Mouse (Mus musculus) testis, adult 2 months (tissue): ENCODE measurements at regions not wholly inside any gene's neighbourhood (a gene's known extent, or its start where the extent isn't known, plus 50 kb on each side); places are given as distances from the start of the nearest gene placed in this dataset.

Source experiments
- CTCF ChIP-seq: fragments of 200-500 bp; IDR thresholded peaks from 2 replicates; pipeline ENCODE4 v1.5.1; 2012; ENCODE audit warnings: low read depth, mild to moderate bottlenecking, inconsistent platforms, low read length, moderate library complexity; ENCODE audit not compliant: control insufficient read depth, insufficient read depth, insufficient replicate concordance
- POLR2A ChIP-seq: fragments of 200-500 bp; IDR thresholded peaks from 2 replicates; pipeline ENCODE4 v1.6.1; 2012; ENCODE audit warnings: low read depth, mild to moderate bottlenecking, inconsistent platforms, low read length, moderate library complexity; ENCODE audit not compliant: control insufficient read depth

- TF ChIP-seq CTCF: no peak
- no peak for TF ChIP-seq POLR2A
Observed at GRCm38 (mm10) chr15:59227293-59227692, 338.2 kb downstream of the Gm49356 start.
